Mouse (Mus musculus): ENCODE measurements around the gene Spata45.

DNA sequence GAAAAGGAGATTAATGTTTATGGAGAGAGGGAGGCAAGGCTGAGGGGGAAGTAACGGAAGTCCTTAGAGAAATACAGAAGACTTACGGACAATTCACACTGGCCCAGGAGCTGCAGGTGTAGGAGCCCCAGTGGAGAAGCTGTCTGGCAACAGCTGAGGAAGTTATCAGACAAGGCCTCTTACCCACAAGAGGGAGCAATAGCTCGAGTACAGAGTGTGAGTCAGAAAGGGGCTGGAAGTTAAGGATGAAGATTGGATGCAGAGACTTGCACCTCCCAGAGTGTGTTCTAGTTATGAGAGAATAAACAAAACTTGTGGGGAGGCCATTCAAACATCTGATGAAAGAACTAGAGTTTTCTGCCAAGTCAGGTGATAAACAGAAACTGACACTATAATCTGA lies 21.0 kb downstream of the Spata45 start:
- TF ChIP-seq GATA1 (IDR thresholded peaks at IDR 0.05; ENCODE audit: borderline replicate concordance, low read length) (no peak), FLI1 (IDR thresholded peaks at IDR 0.05; ENCODE audit: low read length) (no peak)

All from megakaryocyte, embryonic 14.5 days (primary cell).